Mouse (Mus musculus) CD8-positive naive resting alpha-beta T cell, adult 2 months (primary cell): ENCODE measurements at regions not wholly inside any gene's neighbourhood (a gene's known extent, or its start where the extent isn't known, plus 50 kb on each side); places are given as distances from the start of the nearest gene placed in this dataset.

Experiments
- DNase-seq, 2 experiments: peaks; one replicate each; pipeline ENCODE4 v3.0.0; 2022; ENCODE audit warnings: low read depth in 2 of 2, low spot score in 2 of 2

- DNase-seq = no peak
These were observed 532.0 kb downstream of the Ptprc start for GRCm38 (mm10) chr1:137643508-137643907.

DNA sequence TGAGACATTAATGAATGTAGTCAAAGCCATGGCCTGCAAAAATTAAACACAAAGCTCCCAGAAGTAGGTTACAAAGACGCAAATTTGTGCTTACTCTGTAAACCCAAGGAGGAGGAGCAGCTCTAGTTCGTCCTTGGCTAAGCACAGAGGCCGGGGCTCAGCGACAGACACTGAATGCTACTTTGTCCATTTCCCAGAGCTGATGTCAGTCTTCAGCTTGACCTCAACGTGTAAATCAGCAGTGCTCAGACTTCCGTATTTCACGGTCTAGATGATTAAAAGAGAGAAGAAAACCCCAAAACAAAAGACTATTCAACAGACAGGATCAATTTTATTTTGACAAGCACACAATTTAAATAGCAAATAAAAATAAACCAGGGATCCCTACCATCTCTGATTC, 534.7 kb downstream of the Ptprc start:
- no peak for DNase-seq

- DNase-seq = no peak
These were observed 538.6 kb downstream of the Ptprc start for GRCm38 (mm10) chr1:137636947-137637346.

GRCm38 (mm10) chr1:137636321-137636944, 539.1 kb downstream of the Ptprc start:
- no peak for DNase-seq

DNA sequence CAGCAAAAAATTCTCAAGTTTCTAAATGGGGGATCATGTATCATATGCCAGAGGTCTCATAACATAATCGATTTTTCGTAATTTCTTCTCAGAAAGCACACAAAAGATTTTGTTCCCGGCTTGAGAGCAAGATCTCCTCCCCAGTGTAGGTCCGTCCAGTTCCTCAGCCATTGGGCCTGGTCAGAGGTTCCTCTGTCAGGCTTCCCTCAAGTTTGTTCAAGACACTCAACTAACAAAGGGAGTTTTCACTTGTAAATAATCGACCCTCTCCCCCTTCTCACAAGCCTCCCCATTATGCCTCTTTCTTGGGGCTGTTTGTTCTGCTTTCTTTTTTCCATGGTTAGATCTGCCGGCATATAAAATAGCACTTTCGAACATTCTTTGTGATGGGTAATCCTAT, 539.7 kb downstream of the Ptprc start:
- DNase-seq = no peak

GRCm38 (mm10) chr1:137631546-137631945, 544.0 kb downstream of the Ptprc start:
- no peak for DNase-seq

- no peak for DNase-seq
These were observed 554.8 kb downstream of the Ptprc start for GRCm38 (mm10) chr1:137620672-137621071.

GRCm38 (mm10) chr1:137618231-137618630, 557.3 kb downstream of the Ptprc start:
- no peak for DNase-seq

GRCm38 (mm10) chr1:137617513-137617912, 558.0 kb downstream of the Ptprc start:
- no peak for DNase-seq

DNA sequence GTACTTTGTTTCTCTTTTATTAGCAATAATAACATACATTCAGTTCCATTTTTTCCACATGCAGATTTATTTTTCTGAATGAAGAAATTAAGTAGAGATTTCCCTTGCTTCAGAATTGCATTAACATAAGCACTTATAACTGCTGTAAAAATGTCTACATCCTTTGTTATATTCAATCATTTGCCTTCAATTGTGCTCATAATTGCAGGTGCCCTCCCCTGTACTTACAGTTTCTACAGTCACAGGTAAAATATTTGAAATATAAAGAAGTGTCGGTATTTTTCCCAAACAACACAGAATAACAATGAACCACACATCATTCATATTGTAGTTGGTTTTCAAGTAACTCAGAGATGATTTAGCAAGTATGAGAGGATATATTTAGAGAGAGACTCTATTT, 568.8 kb downstream of the Ptprc start:
- DNase-seq = no peak

GRCm38 (mm10) chr1:137605890-137606663, 569.4 kb downstream of the Ptprc start:
- no peak for DNase-seq

GRCm38 (mm10) chr1:137593732-137594131, 581.8 kb downstream of the Ptprc start:
- no peak for DNase-seq

GRCm38 (mm10) chr1:137591891-137592290, 583.6 kb downstream of the Ptprc start:
- DNase-seq = no peak

GRCm38 (mm10) chr1:137591295-137591694, 584.2 kb downstream of the Ptprc start:
- no peak for DNase-seq

- no peak for DNase-seq
These were observed 586.9 kb downstream of the Ptprc start for GRCm38 (mm10) chr1:137588304-137589300.

GRCm38 (mm10) chr1:137587481-137588228, 587.9 kb downstream of the Ptprc start:
- no peak for DNase-seq

DNA sequence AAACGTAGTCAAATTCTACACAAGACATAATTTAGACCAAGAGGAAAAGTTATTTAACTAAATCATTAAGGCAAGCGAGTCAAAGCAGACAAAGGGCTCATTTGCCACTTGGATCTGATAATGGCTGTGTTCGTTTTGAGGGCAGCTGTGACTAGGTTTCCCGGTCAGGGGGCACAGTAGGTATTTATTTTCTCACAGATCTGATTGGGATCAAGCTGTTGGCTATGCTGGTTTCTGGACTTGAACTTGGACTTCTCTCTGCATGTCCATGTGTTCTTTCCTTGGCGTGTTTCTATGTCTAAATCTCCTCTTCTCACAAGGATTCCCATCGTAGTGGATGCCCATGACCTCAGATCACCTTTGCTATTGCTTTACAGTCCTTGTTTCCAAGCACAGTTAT, 590.8 kb downstream of the Ptprc start:
- no peak for DNase-seq

DNA sequence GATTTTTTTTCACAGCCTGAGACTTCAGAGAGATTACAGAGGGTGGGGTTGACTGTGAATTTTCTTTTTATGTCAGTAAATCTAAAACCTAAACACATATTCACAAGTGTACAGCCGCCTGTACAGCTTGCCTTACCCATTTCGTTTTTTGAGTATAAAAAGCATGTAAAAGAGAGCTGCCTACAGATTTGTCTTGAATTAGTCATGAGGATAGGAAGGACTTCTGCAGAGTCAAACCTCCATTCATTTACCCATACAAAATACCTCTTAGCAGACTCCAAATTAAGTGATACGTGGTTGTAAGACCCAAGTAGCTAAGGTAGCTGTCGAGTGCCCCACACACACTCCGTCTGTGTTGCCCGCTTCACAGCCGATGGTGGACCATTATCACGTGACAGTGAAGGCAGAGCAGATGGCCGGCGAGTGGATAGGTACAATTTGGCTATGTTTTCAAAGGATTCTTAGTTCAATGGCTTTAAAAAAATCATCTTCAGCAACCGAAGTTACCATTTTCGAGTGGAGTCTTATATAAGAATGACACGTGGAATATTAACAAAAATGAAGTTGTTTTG, 591.3 kb downstream of the Ptprc start:
- no peak for DNase-seq

DNA sequence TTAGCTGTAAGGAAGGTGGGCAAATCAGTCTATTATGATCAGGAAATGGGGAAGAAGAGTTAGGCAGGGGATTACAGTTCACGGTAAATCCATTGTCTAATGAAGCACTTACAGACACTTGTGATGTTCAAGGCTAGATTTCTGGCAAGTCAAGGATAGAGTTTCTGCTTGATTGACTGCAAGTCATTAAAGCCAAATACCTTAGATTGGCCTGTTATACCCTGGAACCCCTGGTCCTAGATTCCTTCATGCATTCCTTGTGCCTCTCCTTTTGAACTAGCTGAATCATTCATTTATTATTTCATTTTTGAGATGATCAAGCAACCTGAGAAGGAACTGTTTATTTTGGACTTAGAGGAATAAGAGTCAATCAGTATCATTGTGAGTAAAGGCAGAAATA, 597.9 kb downstream of the Ptprc start:
- no peak for DNase-seq

GRCm38 (mm10) chr1:137576174-137576573, 599.3 kb downstream of the Ptprc start:
- no peak for DNase-seq

DNA sequence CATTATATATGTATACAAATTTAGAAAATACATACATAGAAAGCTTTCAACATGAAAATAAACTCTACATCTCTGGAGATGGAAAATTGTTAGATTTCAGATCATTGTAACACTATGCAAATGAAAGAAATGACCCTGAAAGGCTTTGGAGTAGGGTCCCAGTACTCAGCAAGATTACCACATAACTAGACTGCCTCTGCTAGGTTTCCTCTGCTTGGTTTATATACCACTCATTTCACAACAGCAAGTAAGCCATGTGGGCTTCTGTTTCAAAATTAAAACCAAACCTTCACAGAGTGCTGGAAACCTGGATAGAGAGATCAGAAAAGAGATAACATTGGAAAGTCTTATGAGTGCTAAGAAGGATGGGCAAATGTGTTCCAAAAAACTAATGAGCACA, 600.1 kb downstream of the Ptprc start:
- no peak for DNase-seq
